Mouse (Mus musculus): Measurements from ENCODE around the gene Olfr1168.
"Not testable (repeated sequence)": the region's sequence is repeated elsewhere in the genome, so short reads cannot be mapped to it uniquely, and the experiment has no call there.

The Olfr1168 gene

GRCm38 (mm10) chr2:88181580-88181979, at the start of gene Olfr1168:
Gene Olfr1168, plus strand, starts transcription at chr2:88181880.
- no peak for DNase-seq (ENCODE audit: low read depth)

- not testable (repeated sequence) for DNase-seq (ENCODE audit: low read depth)
Measured at GRCm38 (mm10) chr2:88155093-88155492, 26.6 kb upstream of the Olfr1168 start, which contains the start of gene Olfr1167. Gene Olfr1167, minus strand, starts transcription at chr2:88155193.

- no peak for DNase-seq (ENCODE audit: low read depth)
Measured at GRCm38 (mm10) chr2:88220784-88221183, 39.1 kb downstream of the Olfr1168 start.

GRCm38 (mm10) chr2:88228234-88228633, 46.6 kb downstream of the Olfr1168 start, which contains the start of gene Olfr1170:
Gene Olfr1170, minus strand, starts transcription at chr2:88228334.
- no peak for DNase-seq (ENCODE audit: low read depth)

All from NIH3T3 (cell line).